In genomic region chr7:144153682-144154081, GRCm38 (mm10) we compare ENCODE assay signal across 27 mouse cellular contexts.
DNase-seq lines count a peak whose midpoint lies in the region; ATAC-seq and TF ChIP-seq lines count a peak whose summit lies in the region.
"Had no signal": no experiment of that assay in that cellular context is flagged by ENCODE, and none has a peak within 500 bp of the region (broad histone marks: within the 10 kb centered on the region; RNA-seq: fewer than 3 reads in every experiment).

No protein-coding gene starts in this region.

- no peaks in the 10 kb centered on the region for H3K36me3 ChIP-seq in forebrain, embryonic 13.5 days (ENCODE audit: poor library complexity, severe bottlenecking)
- no peaks in the 10 kb centered on the region for H3K36me3 ChIP-seq in forebrain, embryonic 11.5 days (ENCODE audit: control insufficient read depth, insufficient read depth, low read length)
- no peaks in the 10 kb centered on the region for H3K36me3 ChIP-seq in limb, embryonic 11.5 days (ENCODE audit: control insufficient read depth, insufficient read depth, low read length)
- H3K36me3 ChIP-seq in limb, embryonic 10.5 days = no peaks in the 10 kb centered on the region
- no peaks in the 10 kb centered on the region for H3K36me3 ChIP-seq in forebrain, postnatal 0 days (ENCODE audit: insufficient read depth)
- H3K36me3 ChIP-seq: embryonic facial prominence, embryonic 15.5 days; heart, embryonic 13.5 days; liver, embryonic 15.5 days; neural tube, embryonic 12.5 days; stomach, embryonic 15.5 days had no signal

- WGBS in forebrain, embryonic 13.5 days = 55% methylated on average over 8 of the region's 8 CpGs
- WGBS in forebrain, embryonic 11.5 days = 64% methylated on average over 8 of the region's 8 CpGs
- WGBS in limb, embryonic 11.5 days = 43% methylated on average over 8 of the region's 8 CpGs
- 63% methylated on average over 8 of the region's 8 CpGs for WGBS in limb, embryonic 10.5 days
- WGBS in forebrain, postnatal 0 days = 52% methylated on average over 8 of the region's 8 CpGs

- no peak for DNase-seq in forebrain, embryonic 11.5 days (ENCODE audit: low spot score)
- DNase-seq in limb, embryonic 11.5 days (ENCODE audit: low spot score) = peak; percentile 38
- no peak for DNase-seq in limb, embryonic 10.5 days (ENCODE audit: low spot score)
- peak; percentile 27 for DNase-seq in brain, adult 2 months (ENCODE audit: low read depth, low spot score)
- no peak for DNase-seq in forebrain, postnatal 0 days
- DNase-seq in MN1 (ENCODE audit: low spot score) = no peak
- DNase-seq in layer of hippocampus, postnatal 14 days (ENCODE audit: low spot score in 2 of 2) = no peak
- DNase-seq: adrenal gland, postnatal 25 days; cerebellum, adult 11-12 months; cerebellum, postnatal 14 days; gastrocnemius, postnatal 36 days; heart, adult 2 months; heart, postnatal 14 days; kidney, adult 18-20 months; layer of hippocampus, adult 9-11 months; liver; lung, postnatal 4 days; thymus, postnatal 25 days had no signal

- H3K27me3 ChIP-seq in forebrain, embryonic 13.5 days = no peaks in the 10 kb centered on the region
- no peaks in the 10 kb centered on the region for H3K27me3 ChIP-seq in forebrain, embryonic 11.5 days (ENCODE audit: control insufficient read depth, insufficient read depth, low read length)
- no peaks in the 10 kb centered on the region for H3K27me3 ChIP-seq in limb, embryonic 11.5 days (ENCODE audit: control insufficient read depth, insufficient read depth, low read length)
- no peaks in the 10 kb centered on the region for H3K27me3 ChIP-seq in limb, embryonic 10.5 days (ENCODE audit: low read depth, poor library complexity, severe bottlenecking)
- no peaks in the 10 kb centered on the region for H3K27me3 ChIP-seq in forebrain, postnatal 0 days (ENCODE audit: insufficient read depth, low read length)
- H3K27me3 ChIP-seq: embryonic facial prominence, embryonic 15.5 days; liver, embryonic 15.5 days; neural tube, embryonic 12.5 days; stomach, embryonic 15.5 days had no signal

- ATAC-seq in forebrain, embryonic 13.5 days = peak; percentile 48; the same call in 1 of the 2 replicates
- ATAC-seq in forebrain, embryonic 11.5 days (replicated peaks; ENCODE audit: low FRiP score) = no peak
- no peak for ATAC-seq in limb, embryonic 11.5 days (ENCODE audit: insufficient number of reproducible peaks, low FRiP score, low TSS enrichment, low read depth)
- ATAC-seq in forebrain, postnatal 0 days = peak; percentile 29; the same call in 1 of the 2 replicates
- ATAC-seq: inflammation-experienced regulatory T-cells, adult 6 months had no signal

- no peak overlapping the region for H3K4me3 ChIP-seq in forebrain, embryonic 13.5 days
- no peak overlapping the region for H3K4me3 ChIP-seq in forebrain, embryonic 11.5 days (ENCODE audit: low read depth, low read length)
- no peak overlapping the region for H3K4me3 ChIP-seq in limb, embryonic 11.5 days (ENCODE audit: low read depth, low read length)
- no peak overlapping the region for H3K4me3 ChIP-seq in limb, embryonic 10.5 days
- H3K4me3 ChIP-seq in forebrain, postnatal 0 days (ENCODE audit: low read depth, low read length) = no peak overlapping the region
- H3K4me3 ChIP-seq: embryonic facial prominence, embryonic 15.5 days; heart, adult 2 months; heart, embryonic 13.5 days; left cerebral cortex, adult 2 months; liver, embryonic 15.5 days; neural tube, embryonic 12.5 days; stomach, embryonic 15.5 days had no signal

- no peaks in the 10 kb centered on the region for H3K9me3 ChIP-seq in forebrain, embryonic 13.5 days (replicated peaks)
- H3K9me3 ChIP-seq in forebrain, embryonic 11.5 days (ENCODE audit: control insufficient read depth, low read length) = no peaks in the 10 kb centered on the region
- H3K9me3 ChIP-seq in limb, embryonic 11.5 days (ENCODE audit: control insufficient read depth, low read length) = no peaks in the 10 kb centered on the region
- H3K9me3 ChIP-seq in limb, embryonic 10.5 days (replicated peaks) = no peaks in the 10 kb centered on the region
- no peaks in the 10 kb centered on the region for H3K9me3 ChIP-seq in forebrain, postnatal 0 days (ENCODE audit: low read length)
- H3K9me3 ChIP-seq: embryonic facial prominence, embryonic 15.5 days; heart, embryonic 13.5 days; liver, embryonic 15.5 days; neural tube, embryonic 12.5 days; stomach, embryonic 15.5 days had no signal

- no peak overlapping the region for H3K9ac ChIP-seq in forebrain, embryonic 13.5 days
- H3K9ac ChIP-seq in forebrain, embryonic 11.5 days (ENCODE audit: low read length) = no peak overlapping the region
- H3K9ac ChIP-seq in limb, embryonic 11.5 days (ENCODE audit: low read length) = no peak overlapping the region
- no peak overlapping the region for H3K9ac ChIP-seq in forebrain, postnatal 0 days
- H3K9ac ChIP-seq: embryonic facial prominence, embryonic 15.5 days; heart, embryonic 13.5 days; liver, embryonic 15.5 days; neural tube, embryonic 12.5 days; stomach, embryonic 15.5 days had no signal

- H3K4me2 ChIP-seq in forebrain, embryonic 13.5 days = no peak overlapping the region
- H3K4me2 ChIP-seq in forebrain, embryonic 11.5 days (ENCODE audit: low read depth, low read length, severe bottlenecking) = no peak overlapping the region
- no peak overlapping the region for H3K4me2 ChIP-seq in limb, embryonic 11.5 days (ENCODE audit: low read depth, severe bottlenecking)
- H3K4me2 ChIP-seq in forebrain, postnatal 0 days (ENCODE audit: low read depth) = no peak overlapping the region
- H3K4me2 ChIP-seq: embryonic facial prominence, embryonic 15.5 days; heart, embryonic 13.5 days; liver, embryonic 15.5 days; neural tube, embryonic 12.5 days; stomach, embryonic 15.5 days had no signal

- H3K27ac ChIP-seq in forebrain, embryonic 13.5 days = no peak overlapping the region
- no peak overlapping the region for H3K27ac ChIP-seq in forebrain, embryonic 11.5 days (ENCODE audit: low read depth, low read length)
- no peak overlapping the region for H3K27ac ChIP-seq in limb, embryonic 11.5 days (replicated peaks; ENCODE audit: low read depth, low read length)
- H3K27ac ChIP-seq in limb, embryonic 10.5 days = no peak overlapping the region
- H3K27ac ChIP-seq in forebrain, postnatal 0 days (ENCODE audit: low read depth, low read length) = no peak overlapping the region
- H3K27ac ChIP-seq: embryonic facial prominence, embryonic 15.5 days; heart, adult 2 months; heart, embryonic 13.5 days; kidney, postnatal 0 days; left cerebral cortex, adult 2 months; liver, embryonic 15.5 days; neural tube, embryonic 12.5 days; stomach, embryonic 15.5 days had no signal

- H3K4me1 ChIP-seq in forebrain, embryonic 13.5 days = 0 out of 2 replicates have a peak, but pooled peaks cover 8% of the 10 kb centered on the region
- H3K4me1 ChIP-seq in forebrain, embryonic 11.5 days (replicated peaks; ENCODE audit: control insufficient read depth, insufficient read depth, low read length) = no peaks in the 10 kb centered on the region
- H3K4me1 ChIP-seq in limb, embryonic 11.5 days (ENCODE audit: control insufficient read depth, insufficient read depth, low read length) = no peaks in the 10 kb centered on the region
- H3K4me1 ChIP-seq in limb, embryonic 10.5 days = peaks cover 12% of the 10 kb centered on the region
- H3K4me1 ChIP-seq in forebrain, postnatal 0 days (ENCODE audit: insufficient read depth) = no peaks in the 10 kb centered on the region
- H3K4me1 ChIP-seq: embryonic facial prominence, embryonic 15.5 days; liver, embryonic 15.5 days; stomach, embryonic 15.5 days had no signal

- no peak for TF ChIP-seq CTCF in forebrain, postnatal 0 days (IDR thresholded peaks at IDR 0.05; ENCODE audit: low read depth)

Comparison
In these comparisons a context has a peak if more than half of its experiments do, and no peak if none do; other contexts are left out.
1. ATAC-seq: peak in forebrain, embryonic 13.5 days (single experiment) and forebrain, postnatal 0 days (single experiment); none in forebrain, embryonic 11.5 days (single experiment) and limb, embryonic 11.5 days (single experiment).
2. DNase-seq: peak in limb, embryonic 11.5 days (single experiment) and brain, adult 2 months (single experiment); none in forebrain, embryonic 11.5 days (single experiment), limb, embryonic 10.5 days (single experiment), forebrain, postnatal 0 days (single experiment), MN1 (single experiment) and layer of hippocampus, postnatal 14 days (0 of 2).